Mouse (Mus musculus): ENCODE data around the gene Rptor. TPM values are rescaled to one million over a fixed set of nuclear protein-coding genes. Genes with fewer than 3 reads are reported as not detected.

The Rptor gene
- polyA plus RNA-seq, 2 experiments, result 3.7 to 5.8 TPM

DNA sequence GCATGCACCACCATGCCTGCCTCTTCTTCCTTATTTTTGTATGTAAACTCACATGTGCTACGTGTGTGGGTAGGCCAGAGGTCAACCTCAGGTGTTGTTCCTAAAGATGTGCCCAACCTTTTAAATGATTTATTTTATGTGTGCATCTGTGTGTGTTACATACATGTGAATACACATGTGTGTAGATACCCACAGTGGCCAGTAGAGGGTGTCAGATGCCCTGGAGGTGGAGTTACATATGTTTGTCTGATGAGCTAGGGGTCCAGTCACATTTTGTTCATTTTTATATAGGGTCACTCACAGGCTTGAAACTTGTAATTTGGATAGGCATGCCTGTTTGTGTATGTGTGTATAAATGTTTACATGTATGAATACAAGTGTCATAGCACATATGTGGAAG is 2.4 kb upstream of the Rptor start:
- Histone ChIP-seq H3K4me1 (replicated peaks; ENCODE audit: control insufficient read depth in 2 of 2, insufficient read depth in 2 of 2, low read length in 1 of 2) (peaks cover 9 to 13% of the 10 kb centered on the region in 2 experiments), H3K27ac (no peak overlapping the region), H3K9ac (replicated peaks) (no peak overlapping the region), H3K27me3 (ENCODE audit: control insufficient read depth, insufficient read depth, low read length) (no peaks in the 10 kb centered on the region), H3K9me3 (ENCODE audit: control insufficient read depth, low read length) (no peaks in the 10 kb centered on the region), H3K36me3 (replicated peaks; ENCODE audit: control insufficient read depth, insufficient read depth, low read depth) (no peaks in the 10 kb centered on the region), H3K4me2 (ENCODE audit: low read depth) (no peak overlapping the region), H3K4me3 (ENCODE audit: insufficient read depth in 1 of 2, low read depth in 2 of 2, low read length in 2 of 2) (no peak overlapping the region)
- 66% methylated on average over 1 of the region's 1 CpGs for WGBS (ENCODE audit: insufficient replicate concordance)
- ATAC-seq (ENCODE audit: insufficient read depth), result no peak
- DNase-seq (ENCODE audit: low read depth in 3 of 3, low spot score in 3 of 3), result no peak
- TF ChIP-seq CTCF (IDR thresholded peaks at IDR 0.05; ENCODE audit: low read depth), result peak; percentile 26; the same call in 1 of the 2 replicates
- TF ChIP-seq EP300 (IDR thresholded peaks at IDR 0.05; ENCODE audit: low read depth), result no peak

DNA sequence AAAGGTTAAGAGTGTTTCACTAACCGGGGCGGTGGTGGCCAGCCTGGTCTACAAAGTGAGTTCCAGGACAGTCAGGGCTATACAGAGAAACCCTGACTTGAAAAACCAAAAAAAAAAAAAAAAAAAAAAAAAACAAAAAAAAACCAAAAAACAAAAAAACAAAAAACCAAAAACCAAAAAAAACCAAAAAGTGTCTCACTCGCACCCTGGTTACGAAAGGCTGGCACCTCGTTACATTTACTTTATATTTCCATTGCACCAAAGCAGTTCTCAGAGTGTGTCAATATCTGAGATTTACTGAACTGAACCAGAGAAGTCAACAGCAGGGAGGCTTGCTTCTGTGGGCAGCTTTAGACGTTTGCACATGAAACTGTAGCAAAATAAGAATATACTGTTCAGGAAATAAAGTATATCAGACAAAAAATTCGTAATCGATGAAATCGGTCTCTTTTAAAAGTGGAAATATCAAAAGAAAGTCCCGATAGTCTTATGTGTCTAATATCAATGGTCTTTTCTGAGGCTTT is 466 bp upstream of the Rptor start:
- Histone ChIP-seq H3K27ac (no peak overlapping the region), H3K9me3 (ENCODE audit: control insufficient read depth, low read length) (no peaks in the 10 kb centered on the region), H3K4me3 (ENCODE audit: insufficient read depth in 1 of 2, low read depth in 2 of 2, low read length in 2 of 2) (peak overlapping the region; percentile 75 to 100; a peak in 3 of 4 replicates), H3K4me2 (ENCODE audit: low read depth) (peak overlapping the region; percentile 95), H3K4me1 (replicated peaks; ENCODE audit: control insufficient read depth in 2 of 2, insufficient read depth in 2 of 2, low read length in 1 of 2) (peaks cover 9 to 13% of the 10 kb centered on the region in 2 experiments), H3K36me3 (replicated peaks; ENCODE audit: control insufficient read depth, insufficient read depth, low read depth) (no peaks in the 10 kb centered on the region), H3K27me3 (ENCODE audit: control insufficient read depth, insufficient read depth, low read length) (no peaks in the 10 kb centered on the region), H3K9ac (replicated peaks) (peak overlapping the region; percentile 95)
- TF ChIP-seq CTCF (IDR thresholded peaks at IDR 0.05; ENCODE audit: low read depth) (no peak), EP300 (IDR thresholded peaks at IDR 0.05; ENCODE audit: low read depth) (no peak)
- WGBS (ENCODE audit: insufficient replicate concordance), result 32% methylated on average over 10 of the region's 10 CpGs
- ATAC-seq (ENCODE audit: insufficient read depth) (no peak), DNase-seq (ENCODE audit: low read depth in 3 of 3, low spot score in 3 of 3) (no peak)

DNA sequence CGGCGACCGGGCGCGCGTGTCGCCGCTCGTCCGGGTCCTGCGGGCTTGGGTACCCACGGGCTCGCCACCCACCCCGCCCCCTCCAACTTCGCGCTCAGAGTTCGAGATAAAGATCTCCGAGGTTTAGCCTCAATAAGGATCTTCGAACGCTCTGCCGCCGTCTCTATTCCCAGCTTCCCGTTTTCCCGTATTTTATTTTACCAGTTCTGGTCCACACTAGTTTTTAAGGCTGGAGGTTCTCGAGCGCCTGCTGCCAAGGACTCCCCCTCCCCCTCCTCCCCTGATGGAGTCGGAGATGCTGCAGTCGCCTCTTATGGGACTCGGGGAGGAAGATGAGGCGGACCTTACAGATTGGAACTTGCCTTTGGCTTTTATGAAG is 811 bp downstream of the Rptor start:
- H3K9ac ChIP-seq (replicated peaks), result peak overlapping the region; percentile 95
- no peak for TF ChIP-seq CTCF (IDR thresholded peaks at IDR 0.05; ENCODE audit: low read depth)
- TF ChIP-seq EP300 (IDR thresholded peaks at IDR 0.05; ENCODE audit: low read depth), result no peak
- peaks cover 9 to 13% of the 10 kb centered on the region in 2 experiments for H3K4me1 ChIP-seq (replicated peaks; ENCODE audit: control insufficient read depth in 2 of 2, insufficient read depth in 2 of 2, low read length in 1 of 2)
- H3K4me2 ChIP-seq (ENCODE audit: low read depth), result peak overlapping the region; percentile 95
- no peaks in the 10 kb centered on the region for H3K27me3 ChIP-seq (ENCODE audit: control insufficient read depth, insufficient read depth, low read length)
- H3K27ac ChIP-seq, result no peak overlapping the region
- H3K4me3 ChIP-seq (ENCODE audit: insufficient read depth in 1 of 2, low read depth in 2 of 2, low read length in 2 of 2), result peak overlapping the region; percentile 75 to 100
- WGBS (ENCODE audit: insufficient replicate concordance), result under 1% methylated on average over 30 of the region's 30 CpGs
- no peaks in the 10 kb centered on the region for H3K9me3 ChIP-seq (ENCODE audit: control insufficient read depth, low read length)
- ATAC-seq (ENCODE audit: insufficient read depth) (no peak), DNase-seq (ENCODE audit: low read depth in 3 of 3, low spot score in 3 of 3) (peak in 1 of 3 experiments; percentile 14)
- H3K36me3 ChIP-seq (replicated peaks; ENCODE audit: control insufficient read depth, insufficient read depth, low read depth), result peaks cover 3% of the 10 kb centered on the region; the same call in 1 of the 2 replicates

DNA sequence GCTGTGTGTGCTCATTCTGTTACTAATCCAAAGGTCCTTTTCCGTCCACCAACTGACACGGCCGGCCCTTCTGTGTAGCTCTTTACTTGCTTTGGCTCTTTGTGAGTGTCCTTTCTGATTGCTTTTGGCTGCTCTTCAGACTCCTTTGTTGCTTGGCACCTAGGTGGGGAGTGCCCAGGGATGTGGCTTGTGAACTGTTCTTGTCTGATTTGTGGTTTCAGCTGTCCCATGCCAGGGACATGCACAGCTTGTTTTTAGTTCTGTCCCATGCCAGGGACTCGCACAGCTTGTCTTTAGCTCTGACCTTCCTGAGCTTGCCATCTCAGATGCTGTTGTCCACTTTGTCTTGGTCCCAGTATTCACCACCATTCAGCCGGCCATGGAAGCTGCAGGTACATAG is 4.8 kb downstream of the Rptor start:
- Histone ChIP-seq H3K4me2 (ENCODE audit: low read depth) (no peak overlapping the region), H3K4me3 (ENCODE audit: insufficient read depth in 1 of 2, low read depth in 2 of 2, low read length in 2 of 2) (no peak overlapping the region), H3K27ac (no peak overlapping the region), H3K4me1 (replicated peaks; ENCODE audit: control insufficient read depth in 2 of 2, insufficient read depth in 2 of 2, low read length in 1 of 2) (peaks cover 7 to 11% of the 10 kb centered on the region in 2 experiments), H3K9ac (replicated peaks) (no peak overlapping the region), H3K36me3 (replicated peaks; ENCODE audit: control insufficient read depth, insufficient read depth, low read depth) (peaks cover 3% of the 10 kb centered on the region; the same call in 1 of the 2 replicates), H3K9me3 (ENCODE audit: control insufficient read depth, low read length) (no peaks in the 10 kb centered on the region), H3K27me3 (ENCODE audit: control insufficient read depth, insufficient read depth, low read length) (no peaks in the 10 kb centered on the region)
- 71% methylated on average over 5 of the region's 5 CpGs for WGBS (ENCODE audit: insufficient replicate concordance)
- DNase-seq (ENCODE audit: low read depth in 3 of 3, low spot score in 3 of 3), result no peak
- TF ChIP-seq CTCF (IDR thresholded peaks at IDR 0.05; ENCODE audit: low read depth) (no peak), EP300 (IDR thresholded peaks at IDR 0.05; ENCODE audit: low read depth) (no peak)
- no peak for ATAC-seq (ENCODE audit: insufficient read depth)

GRCm38 (mm10) chr11:119611496-119611895 is 8.8 kb downstream of the Rptor start:
- H3K4me1 ChIP-seq (replicated peaks; ENCODE audit: control insufficient read depth in 2 of 2, insufficient read depth in 2 of 2, low read length in 1 of 2), result no peaks in the 10 kb centered on the region
- 96% methylated on average over 6 of the region's 6 CpGs for WGBS (ENCODE audit: insufficient replicate concordance)
- no peak for ATAC-seq (ENCODE audit: insufficient read depth)
- no peak overlapping the region for H3K4me2 ChIP-seq (ENCODE audit: low read depth)
- H3K27me3 ChIP-seq (ENCODE audit: control insufficient read depth, insufficient read depth, low read length), result no peaks in the 10 kb centered on the region
- peaks cover 3% of the 10 kb centered on the region; the same call in 1 of the 2 replicates for H3K36me3 ChIP-seq (replicated peaks; ENCODE audit: control insufficient read depth, insufficient read depth, low read depth)
- H3K9me3 ChIP-seq (ENCODE audit: control insufficient read depth, low read length), result no peaks in the 10 kb centered on the region
- DNase-seq (ENCODE audit: low read depth in 3 of 3, low spot score in 3 of 3), result no peak
- no peak for TF ChIP-seq EP300 (IDR thresholded peaks at IDR 0.05; ENCODE audit: low read depth)
- H3K4me3 ChIP-seq (ENCODE audit: insufficient read depth in 1 of 2, low read depth in 2 of 2, low read length in 2 of 2), result no peak overlapping the region
- no peak overlapping the region for H3K27ac ChIP-seq
- no peak overlapping the region for H3K9ac ChIP-seq (replicated peaks)
